Mouse (Mus musculus) large intestine, adult 2 months (tissue): ENCODE data around the gene Ccdc124. TPM values are rescaled to one million over a fixed set of nuclear protein-coding genes. Genes with fewer than 3 reads are reported as not detected.
"Not testable (repeated sequence)": the region's sequence is repeated elsewhere in the genome, so short reads cannot be mapped to it uniquely, and the experiment has no call there.

ENCODE experiments used
- DNase-seq: peaks from one replicate; pipeline ENCODE4 v3.0.0-alpha.2; 2012; ENCODE audit warnings: low read depth, low spot score
- WGBS: fragments of 180-500 bp; shearing (Covaris S2); methylation state at CpG from one replicate; pipeline ENCODE4 v1.1.7; 2018; 5-methylcytosine and 5-hydroxymethylcytosine counted together
- polyA plus RNA-seq: library from polyadenylated mRNA; depleted of rRNA; stranded (reverse); fragments of >200 nt; gene quantifications from 2 replicates; pipeline ENCODE4 v1.2.3, GENCODE M21; 2012

Gene Ccdc124
- polyA plus RNA-seq, 1 experiment = 45.3 TPM

DNA sequence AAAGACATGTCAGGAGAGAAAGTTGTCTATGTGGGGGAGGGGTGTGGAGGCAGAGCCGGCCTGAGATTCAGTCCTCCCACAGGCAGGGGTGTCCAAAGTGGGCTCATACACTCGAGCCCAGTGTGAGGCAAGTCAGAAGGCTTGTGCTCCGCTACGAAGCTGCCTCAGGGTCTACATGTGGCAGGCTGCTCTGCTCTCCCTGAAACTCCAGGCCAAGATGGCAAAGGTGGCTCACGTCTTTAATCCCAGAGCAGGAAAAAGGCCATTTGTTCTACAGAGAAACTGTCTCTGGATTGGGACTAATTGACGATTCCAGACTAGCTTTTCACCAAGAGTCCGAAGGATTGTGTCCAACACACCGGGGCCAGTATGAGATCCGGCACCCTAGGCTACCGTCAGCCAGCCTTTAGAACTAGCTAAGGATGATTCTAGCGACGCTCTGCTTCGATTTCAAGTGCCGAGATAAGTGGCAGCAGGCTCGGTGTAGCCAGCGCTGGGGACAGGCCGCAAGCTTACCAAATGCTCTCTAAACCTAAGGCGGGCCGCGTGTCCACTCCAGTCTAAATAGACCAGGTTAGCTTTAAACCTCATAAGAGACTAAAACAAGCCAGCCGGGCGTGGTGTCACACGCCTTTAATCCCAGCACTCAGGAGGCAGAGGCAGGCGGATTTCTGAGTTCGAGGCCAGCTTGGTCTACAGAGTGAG is 22.7 kb upstream of the Ccdc124 start:
- 2% methylated on average over 25 of the region's 25 CpGs for WGBS
- no peak for DNase-seq

GRCm38 (mm10) chr8:70895571-70896259 is 22.0 kb upstream of the Ccdc124 start:
- 69% methylated on average over 24 of the region's 24 CpGs for WGBS

GRCm38 (mm10) chr8:70894771-70895545 is 21.2 kb upstream of the Ccdc124 start:
- DNase-seq = no peak
- WGBS = 90% methylated on average over 8 of the region's 8 CpGs

More at GRCm38 (mm10) chr8:70895571-70896259, 22.0 kb upstream of the Ccdc124 start:
- not testable (repeated sequence) for DNase-seq

- DNase-seq = no peak
- WGBS = 72% methylated on average over 2 of the region's 2 CpGs
These were observed 20.6 kb upstream of the Ccdc124 start for GRCm38 (mm10) chr8:70894385-70894720.

GRCm38 (mm10) chr8:70893656-70894384 is 20.1 kb upstream of the Ccdc124 start:
- 41% methylated on average over 12 of the region's 12 CpGs for WGBS
- no peak for DNase-seq

DNA sequence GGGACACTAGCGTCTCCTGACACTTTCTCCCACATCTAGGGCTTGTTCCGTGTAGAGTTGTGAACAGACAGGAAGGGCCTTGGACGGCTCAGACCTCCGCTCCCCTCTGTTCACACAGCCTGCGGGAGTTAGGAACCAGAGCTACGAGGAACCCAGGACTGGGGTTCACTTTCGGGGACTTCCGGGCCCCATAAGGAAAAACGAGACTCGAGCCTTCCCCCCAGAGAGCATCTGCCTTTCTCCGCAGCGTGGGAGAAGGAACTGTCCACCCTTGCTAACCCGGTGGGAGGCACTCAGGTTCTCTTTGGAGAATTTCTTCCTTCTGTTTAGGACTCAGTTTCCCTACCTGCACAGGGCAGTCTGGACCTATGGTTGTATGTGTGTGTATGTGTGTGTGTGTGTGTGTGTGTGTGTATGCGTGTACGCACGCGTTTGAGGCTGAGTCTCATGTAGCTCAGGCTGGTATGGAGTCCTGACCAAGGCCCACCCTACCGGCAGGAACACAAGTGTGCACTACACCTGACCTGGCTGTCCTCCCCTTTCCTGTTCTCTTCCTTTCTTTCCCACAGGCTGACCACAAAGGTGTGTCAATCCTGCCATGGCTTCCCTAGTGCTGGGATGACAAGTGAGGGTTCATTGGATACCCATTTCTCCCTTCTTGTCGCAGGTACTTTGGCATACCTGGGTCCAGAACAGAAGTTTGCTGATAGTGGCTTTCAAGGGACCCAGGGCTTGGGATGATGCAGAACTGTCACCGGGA is 19.3 kb upstream of the Ccdc124 start:
- WGBS = 46% methylated on average over 20 of the region's 20 CpGs
- DNase-seq = no peak

DNA sequence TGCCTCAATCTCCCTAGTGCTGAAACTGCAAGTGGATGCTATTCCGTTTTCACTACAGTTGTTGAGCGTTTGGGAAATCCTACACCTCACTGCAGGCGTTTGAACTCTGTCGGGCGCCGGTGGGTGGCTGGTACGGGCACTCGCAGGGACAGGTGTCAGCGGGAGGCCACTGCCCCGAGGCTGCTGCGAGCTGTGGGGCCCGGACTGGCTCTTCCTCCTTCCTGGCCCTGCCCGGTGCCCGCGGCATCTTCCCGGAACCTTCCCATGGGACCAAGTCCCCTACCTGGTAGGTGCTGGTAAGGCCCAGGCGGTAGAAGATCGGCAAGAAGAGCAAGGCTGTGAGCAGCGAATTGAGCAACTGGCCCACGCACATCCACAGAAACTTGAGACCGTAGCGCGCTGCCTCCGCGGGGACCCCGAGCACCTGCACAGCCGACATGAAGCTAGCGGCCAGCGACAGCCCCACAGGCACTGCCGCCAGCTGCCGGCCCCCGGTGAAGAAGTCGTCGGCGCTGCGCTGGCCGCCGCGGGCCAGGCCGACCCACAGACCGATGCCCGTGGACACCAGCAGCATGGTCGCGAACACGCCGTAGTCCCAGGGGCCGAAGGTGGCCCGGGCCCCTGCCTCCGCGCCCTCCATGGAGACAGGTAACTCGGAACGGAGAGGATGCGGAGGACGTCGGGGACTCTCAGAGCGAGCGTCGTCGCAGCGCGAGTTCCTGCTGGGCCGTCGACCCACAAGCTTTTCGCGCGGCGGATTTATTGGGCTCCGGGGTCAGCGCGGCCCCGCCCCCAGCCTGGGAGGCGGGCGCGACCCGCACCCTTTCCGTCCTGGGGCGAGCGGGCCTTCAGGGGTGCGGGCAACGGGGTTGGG is 18.5 kb upstream of the Ccdc124 start, which contains the start of gene Slc5a5:
Gene Slc5a5 (minus strand): TSS at position 736 of the 874 bp plus-strand sequence.
- 5% methylated on average over 80 of the region's 80 CpGs for WGBS

DNA sequence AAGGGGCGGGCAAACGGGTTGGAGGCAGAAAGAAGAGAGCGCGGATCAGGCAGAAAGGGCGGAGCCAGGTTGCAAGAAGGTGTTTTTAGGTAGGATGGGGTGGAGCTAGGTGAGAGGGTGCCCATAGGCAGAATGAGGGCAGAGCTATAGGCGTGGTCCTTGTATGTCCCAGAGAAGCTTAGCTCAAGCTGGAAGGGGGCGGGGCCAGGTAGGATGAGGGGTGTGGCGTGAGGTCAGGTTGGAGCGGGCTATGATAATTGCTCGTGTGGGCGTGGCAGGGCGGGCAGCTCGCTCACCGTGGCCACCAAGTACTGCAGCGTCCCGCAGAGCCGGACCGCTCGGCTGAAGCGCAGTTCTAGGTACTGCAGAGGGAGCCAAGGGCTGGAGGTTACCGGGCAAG is 17.6 kb upstream of the Ccdc124 start:
- WGBS = 11% methylated on average over 21 of the region's 21 CpGs
- peak; percentile 87 for DNase-seq

More for the DNA sequence above, 18.5 kb upstream of the Ccdc124 start, which contains the start of gene Slc5a5:
- no peak for DNase-seq

- 84% methylated on average over 5 of the region's 5 CpGs for WGBS
- no peak for DNase-seq
These were observed 16.9 kb upstream of the Ccdc124 start for GRCm38 (mm10) chr8:70890656-70891055.

DNA sequence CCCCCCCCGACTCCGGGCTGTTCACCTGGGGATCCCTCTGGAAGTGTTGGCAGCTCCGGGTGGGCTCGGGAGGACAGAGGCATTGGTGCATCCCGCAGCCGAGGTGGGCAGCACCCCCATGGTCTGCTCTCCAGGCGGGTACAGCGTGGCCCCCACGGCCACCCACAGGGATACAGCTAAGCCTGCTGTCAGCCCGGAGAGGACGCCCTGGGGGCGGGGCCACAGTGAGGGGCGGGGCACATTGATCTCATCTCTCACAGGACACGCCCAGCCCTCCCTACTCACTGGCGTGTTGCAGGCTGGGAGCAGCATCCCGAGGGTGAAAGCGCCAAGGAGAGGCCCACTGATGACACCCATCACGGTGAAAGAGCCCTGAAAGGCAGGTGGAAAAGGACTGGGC is 13.9 kb upstream of the Ccdc124 start:
- WGBS = 8% methylated on average over 18 of the region's 18 CpGs
- no peak for DNase-seq

DNA sequence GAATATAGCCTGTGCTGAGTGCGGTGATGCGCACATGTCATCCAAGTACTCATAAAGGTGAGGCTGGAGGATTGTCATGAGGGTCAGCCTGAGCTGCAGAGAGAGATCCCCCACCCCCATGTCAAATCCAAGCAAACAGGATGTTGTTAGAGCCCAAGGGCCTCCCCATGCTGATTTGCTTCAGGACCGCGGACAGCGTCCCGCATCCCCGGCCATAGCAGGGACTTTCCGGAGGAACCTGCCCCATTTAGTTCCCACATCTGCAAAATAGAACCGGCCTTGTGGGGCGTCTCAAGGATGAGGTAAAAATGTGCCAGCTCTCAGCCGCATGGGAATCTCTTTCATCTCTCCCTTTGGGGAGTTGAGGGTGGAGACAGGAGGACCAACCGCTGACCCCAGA is 11.9 kb upstream of the Ccdc124 start:
- WGBS = 16% methylated on average over 12 of the region's 12 CpGs
- DNase-seq = no peak

GRCm38 (mm10) chr8:70884683-70885082 is 10.9 kb upstream of the Ccdc124 start:
- DNase-seq = no peak
- WGBS = 82% methylated on average over 10 of the region's 10 CpGs

- no peak for DNase-seq
- 76% methylated on average over 4 of the region's 4 CpGs for WGBS
These were observed 10.5 kb upstream of the Ccdc124 start for GRCm38 (mm10) chr8:70884186-70884585.

DNA sequence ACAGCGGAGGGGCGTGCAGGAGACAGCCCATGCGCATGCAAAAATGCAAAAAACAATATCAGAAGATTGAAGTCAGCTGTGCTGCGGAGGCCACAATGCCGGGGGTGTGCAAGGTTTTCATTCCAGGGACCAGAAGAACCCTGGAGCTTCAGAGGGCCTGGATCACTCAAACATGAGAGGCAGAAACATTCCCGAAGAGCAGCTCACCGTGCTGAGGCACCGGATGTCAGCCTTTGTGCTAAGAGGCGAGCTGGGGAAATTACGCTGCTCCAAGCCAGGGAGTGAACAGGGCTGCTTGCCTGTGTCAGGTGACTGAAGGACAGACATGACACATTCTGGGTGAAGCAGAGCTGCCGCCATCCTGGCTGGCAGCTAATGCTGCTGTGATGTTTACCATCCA is 6.8 kb upstream of the Ccdc124 start:
- 33% methylated on average over 11 of the region's 11 CpGs for WGBS
- no peak for DNase-seq

- no peak for DNase-seq
These were observed 6.4 kb upstream of the Ccdc124 start for GRCm38 (mm10) chr8:70880126-70880525.

DNA sequence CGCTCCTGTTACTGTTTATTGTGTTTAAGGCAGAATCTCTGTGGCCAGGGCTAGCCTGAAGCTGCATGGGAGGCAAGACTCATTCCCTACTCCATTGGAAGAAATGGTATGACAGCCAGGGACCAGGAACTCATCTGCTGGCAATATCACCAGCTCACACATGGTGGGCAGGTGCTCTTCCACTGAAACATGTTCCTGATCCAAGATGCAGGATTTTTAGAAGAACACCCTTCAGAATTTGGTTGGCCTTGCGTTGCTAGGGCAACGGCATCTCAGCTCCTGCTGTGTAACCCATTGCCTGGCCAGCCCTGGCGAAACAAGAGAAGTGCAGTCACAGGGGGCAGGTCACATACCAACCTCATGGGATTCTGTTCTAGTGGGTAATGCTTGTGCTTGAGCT is 5.8 kb upstream of the Ccdc124 start:
- WGBS = 73% methylated on average over 4 of the region's 4 CpGs
- no peak for DNase-seq

More at GRCm38 (mm10) chr8:70880126-70880525, 6.4 kb upstream of the Ccdc124 start:
- 3% methylated on average over 4 of the region's 4 CpGs for WGBS

- DNase-seq = no peak
- WGBS = 26% methylated on average over 2 of the region's 2 CpGs
These were observed 4.4 kb upstream of the Ccdc124 start for GRCm38 (mm10) chr8:70878178-70878577.

DNA sequence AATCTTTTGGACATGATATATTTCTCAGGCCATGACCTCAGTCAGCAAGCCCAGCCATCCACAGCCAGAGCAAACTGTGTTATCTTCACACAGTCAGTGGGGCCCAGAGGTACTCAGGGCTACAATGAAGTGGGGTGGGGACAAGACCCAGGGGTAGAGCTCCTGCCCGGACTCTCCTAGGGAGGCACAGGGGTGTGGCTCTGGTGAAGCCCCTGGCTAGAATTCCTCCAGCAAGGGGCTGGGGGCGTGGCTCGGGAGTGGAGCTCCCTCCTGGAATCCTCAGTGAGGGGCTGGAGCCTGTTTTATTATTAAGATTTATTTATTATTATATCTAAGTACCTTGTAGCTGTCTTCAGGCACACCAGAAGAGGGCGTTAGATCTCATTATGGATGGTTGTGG is 2.6 kb upstream of the Ccdc124 start:
- WGBS = 29% methylated on average over 4 of the region's 4 CpGs
- DNase-seq = no peak
